12 mouse cellular contexts compared by ENCODE assay signal in genomic region chr16:85037969-85038644, GRCm38 (mm10).
DNase-seq lines count a peak whose midpoint lies in the region; ATAC-seq and TF ChIP-seq lines count a peak whose summit lies in the region.
"Had no signal": no experiment of that assay in that cellular context is flagged by ENCODE, and none has a peak within 500 bp of the region (broad histone marks: within the 10 kb centered on the region; RNA-seq: fewer than 3 reads in every experiment).

No protein-coding gene starts in this region.

- 58% methylated on average over 10 of the region's 10 CpGs for WGBS in heart, embryonic 13.5 days
- 48% methylated on average over 10 of the region's 10 CpGs for WGBS in neural tube, embryonic 11.5 days
- 51% methylated on average over 10 of the region's 10 CpGs for WGBS in hindbrain, embryonic 15.5 days
- 42% methylated on average over 10 of the region's 10 CpGs for WGBS in olfactory bulb, adult 2 months

- no peak for DNase-seq in heart, adult 8-10 months (ENCODE audit: low spot score)
- DNase-seq in neural tube, embryonic 11.5 days (ENCODE audit: low spot score), result peak; percentile 27
- no peak for DNase-seq in neural tube, embryonic 10.5 days (ENCODE audit: extremely low spot score, low spot score)
- no peak for DNase-seq in urinary bladder, postnatal 36 days (ENCODE audit: low spot score in 2 of 2)
- no peak for DNase-seq in right cerebral cortex, adult 2 months (ENCODE audit: low spot score in 2 of 2)

- H3K27me3 ChIP-seq in heart, embryonic 13.5 days (replicated peaks), result no peaks in the 10 kb centered on the region
- H3K27me3 ChIP-seq in neural tube, embryonic 11.5 days (ENCODE audit: control insufficient read depth, insufficient read depth, low read length), result no peaks in the 10 kb centered on the region
- H3K27me3 ChIP-seq in hindbrain, embryonic 15.5 days, result no peaks in the 10 kb centered on the region
- H3K27me3 ChIP-seq: liver, embryonic 12.5 days had no signal

- TF ChIP-seq POLR2A in olfactory bulb, adult 2 months (IDR thresholded peaks at IDR 0.05; ENCODE audit: insufficient read depth, low read depth, low read length), result no peak

- H3K4me3 ChIP-seq in heart, embryonic 13.5 days, result no peak overlapping the region; the same call in 1 of the 2 replicates
- H3K4me3 ChIP-seq in neural tube, embryonic 11.5 days (ENCODE audit: low read depth, low read length), result no peak overlapping the region
- H3K4me3 ChIP-seq in hindbrain, embryonic 15.5 days, result no peak overlapping the region
- H3K4me3 ChIP-seq in olfactory bulb, adult 2 months (ENCODE audit: insufficient read depth, low read depth, low read length), result no peak overlapping the region
- H3K4me3 ChIP-seq: embryonic facial prominence, embryonic 10.5 days; liver, embryonic 12.5 days had no signal

- TF ChIP-seq CTCF in olfactory bulb, adult 2 months (IDR thresholded peaks at IDR 0.05; ENCODE audit: insufficient read depth, low read depth, low read length), result no peak

- ATAC-seq in heart, embryonic 13.5 days (ENCODE audit: extremely low read depth, insufficient number of reproducible peaks, low FRiP score, low TSS enrichment), result no peak; the same call in 1 of the 2 replicates
- ATAC-seq in neural tube, embryonic 11.5 days (ENCODE audit: insufficient read depth, low FRiP score, low TSS enrichment), result peak; percentile 58
- ATAC-seq in hindbrain, embryonic 15.5 days (ENCODE audit: low FRiP score, low read depth), result peak; percentile 61
- ATAC-seq: intestine, postnatal 0 days; liver, embryonic 12.5 days had no signal

- H3K4me2 ChIP-seq in heart, embryonic 13.5 days, result peak overlapping the region; percentile 42
- no peak overlapping the region for H3K4me2 ChIP-seq in neural tube, embryonic 11.5 days (ENCODE audit: low read depth)
- H3K4me2 ChIP-seq in hindbrain, embryonic 15.5 days, result no peak overlapping the region
- H3K4me2 ChIP-seq: liver, embryonic 12.5 days had no signal

- peaks cover 32% of the 10 kb centered on the region for H3K4me1 ChIP-seq in heart, embryonic 13.5 days
- peaks cover 10% of the 10 kb centered on the region; the same call in 1 of the 2 replicates for H3K4me1 ChIP-seq in neural tube, embryonic 11.5 days (ENCODE audit: control insufficient read depth, insufficient read depth, low read length)
- H3K4me1 ChIP-seq in hindbrain, embryonic 15.5 days (replicated peaks), result peaks cover 18% of the 10 kb centered on the region; the same call in 1 of the 2 replicates
- H3K4me1 ChIP-seq in olfactory bulb, adult 2 months (ENCODE audit: control insufficient read depth, insufficient read depth, low read length), result peaks cover 9% of the 10 kb centered on the region; the same call in 1 of the 2 replicates
- H3K4me1 ChIP-seq: liver, embryonic 12.5 days had no signal

- peak overlapping the region; percentile 30; the same call in 1 of the 2 replicates for H3K9ac ChIP-seq in heart, embryonic 13.5 days
- H3K9ac ChIP-seq in neural tube, embryonic 11.5 days (ENCODE audit: low read length), result no peak overlapping the region
- no peak overlapping the region for H3K9ac ChIP-seq in hindbrain, embryonic 15.5 days
- H3K9ac ChIP-seq: liver, embryonic 12.5 days had no signal

- H3K27ac ChIP-seq in heart, embryonic 13.5 days (replicated peaks), result peak overlapping the region; percentile 68
- H3K27ac ChIP-seq in neural tube, embryonic 11.5 days (ENCODE audit: low read depth, low read length), result peak overlapping the region; percentile 72
- peak overlapping the region; percentile 35 for H3K27ac ChIP-seq in hindbrain, embryonic 15.5 days (replicated peaks)
- H3K27ac ChIP-seq in olfactory bulb, adult 2 months (ENCODE audit: insufficient read depth, low read depth, low read length), result peak overlapping the region; percentile 79
- H3K27ac ChIP-seq: embryonic facial prominence, embryonic 10.5 days; liver, embryonic 12.5 days; macrophage had no signal

- H3K9me3 ChIP-seq in heart, embryonic 13.5 days, result no peaks in the 10 kb centered on the region
- no peaks in the 10 kb centered on the region for H3K9me3 ChIP-seq in neural tube, embryonic 11.5 days (ENCODE audit: control insufficient read depth, low read length)
- H3K9me3 ChIP-seq in hindbrain, embryonic 15.5 days, result no peaks in the 10 kb centered on the region
- H3K9me3 ChIP-seq: embryonic facial prominence, embryonic 10.5 days; liver, embryonic 12.5 days had no signal

- peaks cover 40% of the 10 kb centered on the region for H3K36me3 ChIP-seq in heart, embryonic 13.5 days
- H3K36me3 ChIP-seq in neural tube, embryonic 11.5 days (ENCODE audit: control insufficient read depth, insufficient read depth, low read length), result no peaks in the 10 kb centered on the region
- H3K36me3 ChIP-seq in hindbrain, embryonic 15.5 days, result peaks cover 9% of the 10 kb centered on the region
